Mouse (Mus musculus) lung, postnatal 0 days (tissue): Measurements from ENCODE around the gene Nup50.

Experiments used
- CTCF ChIP-seq: IDR thresholded peaks from 2 replicates; pipeline ENCODE4 v1.5.1; 2016; ENCODE audit warnings: antibody characterized with exemption, mild to moderate bottlenecking
- EP300 ChIP-seq: IDR thresholded peaks from 2 replicates; pipeline ENCODE4 v1.6.1; 2016; ENCODE audit warnings: antibody characterized with exemption, mild to moderate bottlenecking, control low read depth

GRCm38 (mm10) chr15:84944319-84944718 is 21.1 kb downstream of the Nup50 start:
- TF ChIP-seq CTCF (no peak), EP300 (no peak)
